Mouse (Mus musculus) kidney, embryonic 14.5 days (tissue): ENCODE measurements at regions not wholly inside any gene's neighbourhood (a gene's known extent, or its start where the extent isn't known, plus 50 kb on each side); places are given as distances from the start of the nearest gene placed in this dataset.

Source experiments
- ATAC-seq: fragments of 200-750 bp; cut with Nextera tagmentation; 2 replicates; pipeline ENCODE4 v1.8.0; 2017; ENCODE audit warnings: moderate number of reproducible peaks, mild to moderate bottlenecking, moderate TSS enrichment, moderate library complexity; ENCODE audit not compliant: low FRiP score, low TSS enrichment
- H3K27ac ChIP-seq: fragments of 300-500 bp; sonication (generic); 2 replicates; pipeline ENCODE4 v1.5.1; 2014; ENCODE audit warnings: low read depth, mild to moderate bottlenecking, low read length, moderate library complexity, mixed read lengths
- H3K27me3 ChIP-seq: fragments of 300-500 bp; sonication (generic); 2 replicates; pipeline ENCODE4 v1.6.1; 2014; ENCODE audit warnings: mild to moderate bottlenecking, low read length; ENCODE audit not compliant: control insufficient read depth, insufficient read depth
- H3K36me3 ChIP-seq: fragments of 300-500 bp; sonication (generic); 2 replicates; pipeline ENCODE4 v1.6.1; 2014; ENCODE audit warnings: low read length, mixed read lengths; ENCODE audit not compliant: control insufficient read depth, insufficient read depth
- H3K4me1 ChIP-seq: fragments of 300-500 bp; sonication (generic); 2 replicates; pipeline ENCODE4 v1.6.1; 2014; ENCODE audit warnings: low read length, mixed read lengths; ENCODE audit not compliant: control insufficient read depth, insufficient read depth
- H3K4me2 ChIP-seq: fragments of 300-500 bp; sonication (generic); replicated peaks from 2 replicates; pipeline ENCODE4 v1.6.1; 2014; ENCODE audit warnings: low read depth, mild to moderate bottlenecking, low read length
- H3K4me3 ChIP-seq: fragments of 300-500 bp; sonication (generic); 2 replicates; pipeline ENCODE4 v1.5.1; 2014; ENCODE audit warnings: mild to moderate bottlenecking, low read length
- H3K9ac ChIP-seq: fragments of 300-500 bp; sonication (generic); 2 replicates; pipeline ENCODE4 v1.6.1; 2014; ENCODE audit warnings: low read depth, mild to moderate bottlenecking, low read length, moderate library complexity
- H3K9me3 ChIP-seq: fragments of 300-500 bp; sonication (generic); 2 replicates; pipeline ENCODE4 v1.6.1; 2016; ENCODE audit warnings: low read length; ENCODE audit not compliant: control insufficient read depth
- whole genome bisulfite sequencing: fragments of 180-500 bp; shearing (Covaris S2); extraction: QIAGEN DNeasy Blood & Tissue Kit; methylation state at CpG from one replicate; pipeline ENCODE4 v1.1.7; 2014; 5-methylcytosine and 5-hydroxymethylcytosine counted together

DNA sequence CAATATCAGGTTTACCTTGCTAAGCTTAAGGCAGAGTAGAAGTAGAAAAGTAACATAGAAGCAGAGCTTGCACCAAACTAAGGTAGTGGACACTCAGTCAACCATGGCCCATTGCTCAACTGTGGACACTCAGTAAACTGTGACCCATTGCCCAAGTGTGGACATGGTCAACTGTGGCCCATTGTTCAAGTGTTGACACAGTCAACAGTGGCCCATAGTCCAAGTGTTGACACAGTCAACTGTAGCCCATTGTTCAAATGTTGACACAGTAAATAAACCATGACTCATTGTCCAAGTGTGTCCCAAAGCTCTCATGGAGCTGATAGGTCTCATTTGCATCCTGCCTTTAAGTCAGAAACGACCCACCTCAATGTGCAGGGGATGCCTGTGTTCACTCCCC, 232.1 kb downstream of the Cdh26 start:
- no peak overlapping the region for H3K27ac ChIP-seq
- no peak overlapping the region for H3K4me2 ChIP-seq
- H3K9me3 ChIP-seq, result no peaks in the 10 kb centered on the region
- H3K4me3 ChIP-seq, result no peak overlapping the region
- WGBS, result 70% methylated on average over 1 of the region's 1 CpGs
- H3K9ac ChIP-seq, result no peak overlapping the region
- no peaks in the 10 kb centered on the region for H3K4me1 ChIP-seq
- no peaks in the 10 kb centered on the region for H3K36me3 ChIP-seq
- ATAC-seq, result no peak
- H3K27me3 ChIP-seq, result no peaks in the 10 kb centered on the region

DNA sequence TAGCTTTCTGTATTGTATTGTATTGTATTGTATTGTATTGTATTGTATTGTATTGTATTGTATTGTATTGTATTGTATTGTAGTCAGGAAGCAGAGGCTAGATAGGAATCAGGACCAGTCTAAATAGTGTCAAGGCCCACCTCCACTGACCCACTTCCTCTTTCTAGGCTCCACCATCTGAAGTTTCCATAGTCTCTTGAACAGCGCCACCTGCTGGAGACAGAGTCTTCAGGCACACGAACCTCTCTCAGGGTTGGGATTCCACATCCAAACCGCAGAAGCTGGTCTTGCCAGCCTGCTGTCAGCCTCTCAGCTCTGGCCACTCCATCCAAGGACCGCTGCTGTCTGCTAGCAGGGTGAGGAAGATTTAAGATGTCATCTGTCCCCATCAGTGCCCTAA, 234.6 kb downstream of the Cdh26 start:
- H3K4me3 ChIP-seq, result no peak overlapping the region
- no peak overlapping the region for H3K9ac ChIP-seq
- no peak overlapping the region for H3K4me2 ChIP-seq
- peak; percentile 40; the same call in 1 of the 2 replicates for ATAC-seq
- no peak overlapping the region for H3K27ac ChIP-seq
- no peaks in the 10 kb centered on the region for H3K9me3 ChIP-seq
- 12% methylated on average over 4 of the region's 4 CpGs for WGBS
- no peaks in the 10 kb centered on the region for H3K27me3 ChIP-seq
- H3K4me1 ChIP-seq, result no peaks in the 10 kb centered on the region
- H3K36me3 ChIP-seq, result no peaks in the 10 kb centered on the region

DNA sequence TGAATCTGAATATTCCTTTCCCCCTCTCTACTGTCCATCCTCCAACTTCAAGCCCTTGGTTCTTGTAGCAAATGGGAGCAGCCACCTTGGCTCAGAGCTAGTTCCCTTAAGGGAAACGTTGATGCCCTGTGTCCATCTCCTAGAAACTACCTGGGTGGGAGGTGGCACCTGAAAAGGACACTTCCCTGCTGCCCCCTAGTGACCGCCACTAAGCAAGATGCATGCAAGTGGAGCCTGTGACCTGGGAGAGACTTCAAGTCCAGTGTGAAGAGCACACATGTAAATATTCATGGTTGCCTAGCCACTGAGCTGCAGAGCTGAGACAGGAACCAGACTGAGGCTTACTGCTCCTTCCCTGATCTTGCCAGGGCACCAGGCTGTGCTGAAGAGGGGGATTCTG, 238.1 kb downstream of the Cdh26 start:
- Histone ChIP-seq H3K36me3 (no peaks in the 10 kb centered on the region), H3K27me3 (no peaks in the 10 kb centered on the region), H3K9ac (no peak overlapping the region), H3K9me3 (no peaks in the 10 kb centered on the region), H3K4me3 (no peak overlapping the region), H3K4me1 (0 out of 2 replicates have a peak, but pooled peaks cover 9% of the 10 kb centered on the region), H3K27ac (no peak overlapping the region), H3K4me2 (no peak overlapping the region)
- no peak for ATAC-seq
- 13% methylated on average over 2 of the region's 2 CpGs for WGBS

DNA sequence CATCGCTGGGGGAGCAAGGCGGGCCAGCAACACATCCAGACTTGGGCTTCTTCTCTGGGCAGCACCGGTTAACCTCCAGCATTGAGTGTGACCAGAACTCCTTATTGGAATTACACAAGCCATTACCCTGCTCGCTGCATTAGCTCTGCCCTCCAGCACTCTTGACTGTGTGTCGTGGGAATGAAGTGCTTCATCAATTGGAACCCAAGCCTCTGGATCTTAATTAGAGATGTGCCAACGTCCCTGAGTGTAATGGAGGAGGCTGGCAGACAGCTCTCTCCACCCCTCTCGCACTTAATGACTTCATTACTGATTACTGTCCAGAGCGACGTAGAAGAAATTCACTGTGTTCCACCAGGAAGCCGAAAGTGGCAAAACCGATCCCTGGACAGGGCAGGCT, 240.6 kb downstream of the Cdh26 start:
- H3K36me3 ChIP-seq, result no peaks in the 10 kb centered on the region
- H3K4me1 ChIP-seq, result 0 out of 2 replicates have a peak, but pooled peaks cover 9% of the 10 kb centered on the region
- H3K9ac ChIP-seq, result no peak overlapping the region
- 57% methylated on average over 11 of the region's 11 CpGs for WGBS
- peak; percentile 65 for ATAC-seq
- no peaks in the 10 kb centered on the region for H3K9me3 ChIP-seq
- no peak overlapping the region for H3K4me2 ChIP-seq
- no peaks in the 10 kb centered on the region for H3K27me3 ChIP-seq
- H3K4me3 ChIP-seq, result no peak overlapping the region
- H3K27ac ChIP-seq, result no peak overlapping the region

DNA sequence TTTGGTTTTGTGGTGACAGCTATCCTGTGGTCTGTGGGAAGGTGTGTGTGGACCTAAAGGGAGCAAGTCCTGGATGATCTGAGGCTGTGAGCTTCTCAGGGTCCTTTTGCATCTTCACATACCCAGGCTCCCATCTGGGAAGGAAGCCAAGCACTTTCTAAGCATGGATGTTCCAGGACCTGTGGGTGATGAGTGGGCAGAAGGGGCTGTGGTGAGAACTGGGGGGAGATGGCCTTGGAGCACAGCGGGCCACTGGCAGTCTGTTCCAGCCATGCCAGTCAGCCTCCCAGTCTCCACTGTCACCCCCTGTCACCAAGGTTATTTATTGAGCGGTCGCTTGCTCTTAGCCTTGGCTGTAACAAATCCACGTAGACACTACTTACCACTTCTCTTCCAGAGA, 243.3 kb downstream of the Cdh26 start:
- Histone ChIP-seq H3K9ac (no peak overlapping the region), H3K36me3 (no peaks in the 10 kb centered on the region), H3K4me1 (0 out of 2 replicates have a peak, but pooled peaks cover 9% of the 10 kb centered on the region), H3K4me3 (no peak overlapping the region), H3K27ac (no peak overlapping the region), H3K4me2 (no peak overlapping the region), H3K9me3 (no peaks in the 10 kb centered on the region), H3K27me3 (peaks cover 4% of the 10 kb centered on the region; the same call in 1 of the 2 replicates)
- ATAC-seq, result no peak; the same call in 1 of the 2 replicates
- 76% methylated on average over 4 of the region's 4 CpGs for WGBS

DNA sequence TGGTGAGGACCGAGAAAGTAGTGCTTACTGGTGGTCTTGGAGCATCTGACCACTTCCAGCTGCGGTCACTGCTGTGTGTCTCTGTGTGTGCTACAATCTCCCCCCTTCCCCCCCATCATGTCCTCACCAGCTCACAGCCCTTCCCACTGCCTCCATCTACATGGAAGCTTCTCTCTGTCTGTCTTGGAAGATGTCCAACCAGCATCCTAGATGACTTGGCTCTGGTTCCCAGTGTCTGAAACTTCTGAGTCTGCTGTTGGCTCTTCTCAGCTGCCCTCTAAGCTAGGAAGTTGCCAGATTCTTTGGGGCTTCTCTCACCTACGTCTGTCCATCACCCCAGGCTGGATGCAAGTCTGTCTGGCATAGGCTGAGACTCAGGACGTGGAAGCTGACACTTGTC, 244.3 kb downstream of the Cdh26 start:
- H3K4me1 ChIP-seq, result 0 out of 2 replicates have a peak, but pooled peaks cover 9% of the 10 kb centered on the region
- H3K4me3 ChIP-seq, result no peak overlapping the region
- 72% methylated on average over 4 of the region's 4 CpGs for WGBS
- no peak overlapping the region for H3K27ac ChIP-seq
- ATAC-seq, result no peak
- H3K27me3 ChIP-seq, result peaks cover 4% of the 10 kb centered on the region; the same call in 1 of the 2 replicates
- H3K36me3 ChIP-seq, result no peaks in the 10 kb centered on the region
- H3K9ac ChIP-seq, result no peak overlapping the region
- no peaks in the 10 kb centered on the region for H3K9me3 ChIP-seq
- H3K4me2 ChIP-seq, result no peak overlapping the region

DNA sequence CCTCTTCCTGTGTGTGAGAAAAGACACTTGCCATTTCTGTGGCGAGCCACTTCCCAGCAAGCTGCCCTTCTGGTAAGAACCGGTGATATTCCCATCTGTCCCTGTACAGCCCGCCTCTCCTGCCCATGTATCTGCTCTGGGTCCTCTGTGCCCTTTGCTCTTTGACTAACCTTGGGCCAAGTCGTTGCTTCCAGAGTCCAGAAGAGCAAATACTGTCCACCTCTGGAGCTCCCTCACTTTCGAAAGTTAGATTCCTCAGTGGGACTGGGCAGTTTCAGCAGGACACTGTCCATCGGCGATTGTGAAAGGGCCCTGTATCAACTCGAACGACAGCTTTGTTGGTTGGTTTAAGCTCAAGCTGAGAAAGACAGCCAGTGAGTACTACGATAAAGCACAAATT, 246.6 kb downstream of the Cdh26 start:
- 85% methylated on average over 10 of the region's 10 CpGs for whole genome bisulfite sequencing
- no peak overlapping the region for H3K9ac ChIP-seq
- H3K4me2 ChIP-seq, result no peak overlapping the region
- H3K9me3 ChIP-seq, result no peaks in the 10 kb centered on the region
- H3K4me3 ChIP-seq, result no peak overlapping the region
- 0 out of 2 replicates have a peak, but pooled peaks cover 3% of the 10 kb centered on the region for H3K4me1 ChIP-seq
- no peak overlapping the region for H3K27ac ChIP-seq
- peaks cover 4% of the 10 kb centered on the region; the same call in 1 of the 2 replicates for H3K27me3 ChIP-seq
- no peak for ATAC-seq
- no peaks in the 10 kb centered on the region for H3K36me3 ChIP-seq

DNA sequence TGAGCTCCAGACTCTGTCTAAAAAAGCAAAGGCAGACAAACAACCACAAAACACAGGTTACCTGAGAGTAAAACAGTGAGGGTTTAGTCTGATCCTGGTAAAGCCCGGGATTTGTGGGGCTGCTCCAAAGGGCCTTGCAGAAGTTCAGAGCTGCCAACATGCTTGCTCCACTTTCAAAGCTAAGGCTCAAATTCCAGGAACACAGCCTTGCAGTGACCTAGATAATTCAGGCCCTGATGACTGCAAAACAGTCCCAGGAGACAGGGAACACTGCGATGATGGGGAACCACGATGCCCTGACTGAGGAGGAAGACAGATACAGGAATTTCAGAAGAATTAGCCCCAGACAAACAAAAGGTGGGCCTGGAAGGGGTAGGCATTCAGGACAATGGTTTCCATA, 250.0 kb downstream of the Cdh26 start:
- H3K27ac ChIP-seq, result no peak overlapping the region
- 37% methylated on average over 3 of the region's 3 CpGs for WGBS
- no peaks in the 10 kb centered on the region for H3K36me3 ChIP-seq
- no peak overlapping the region for H3K4me2 ChIP-seq
- H3K9ac ChIP-seq, result no peak overlapping the region
- no peak overlapping the region for H3K4me3 ChIP-seq
- no peaks in the 10 kb centered on the region for H3K9me3 ChIP-seq
- H3K4me1 ChIP-seq, result 0 out of 2 replicates have a peak, but pooled peaks cover 3% of the 10 kb centered on the region
- ATAC-seq, result no peak
- H3K27me3 ChIP-seq, result peaks cover 4% of the 10 kb centered on the region; the same call in 1 of the 2 replicates

DNA sequence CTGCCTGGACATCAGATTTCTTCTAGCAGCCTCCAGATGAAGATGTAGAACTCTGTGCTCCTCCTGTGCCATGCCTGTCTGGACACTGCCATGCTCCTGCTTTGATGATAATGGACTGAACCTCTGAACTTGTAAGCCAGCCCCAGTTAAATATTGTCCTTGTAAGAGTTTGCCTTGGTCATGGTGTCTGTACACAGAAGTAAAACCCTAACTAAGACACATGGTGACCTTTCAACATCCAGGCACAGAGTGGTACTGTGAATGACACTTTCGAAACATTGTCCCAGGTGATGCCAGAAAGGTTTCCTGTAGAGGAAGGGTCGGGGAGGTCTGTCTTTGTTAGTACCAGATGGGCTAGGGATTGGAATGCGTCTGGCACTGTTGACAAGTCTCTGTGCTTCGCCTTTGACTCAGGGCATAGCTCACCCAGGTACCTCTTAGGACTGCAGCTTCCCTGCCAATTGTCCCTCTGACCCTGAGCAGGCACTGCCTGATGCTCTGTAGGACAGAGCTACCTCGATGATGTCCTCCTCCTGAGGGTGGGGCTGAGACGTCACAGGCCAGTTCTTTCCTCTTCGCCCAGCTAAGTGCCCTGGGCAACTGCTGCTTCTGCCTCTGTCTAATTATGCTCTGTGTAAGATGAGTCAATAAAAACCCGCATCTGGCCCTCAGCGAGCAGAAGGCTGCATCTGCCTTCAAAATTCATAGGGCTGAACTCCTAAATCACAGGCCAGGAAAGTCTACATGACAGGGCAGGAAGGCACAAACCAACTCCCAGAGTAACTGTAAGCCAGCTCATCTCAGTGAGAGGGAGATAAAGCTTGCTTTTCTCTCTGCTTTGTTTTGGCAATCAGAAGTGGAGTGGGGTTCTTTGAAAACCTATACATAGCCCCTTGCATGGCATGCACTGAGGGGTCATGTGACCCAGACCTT, 254.0 kb downstream of the Cdh26 start:
- no peak overlapping the region for H3K27ac ChIP-seq
- H3K9me3 ChIP-seq, result no peaks in the 10 kb centered on the region
- no peak overlapping the region for H3K4me2 ChIP-seq
- H3K36me3 ChIP-seq, result no peaks in the 10 kb centered on the region
- 49% methylated on average over 9 of the region's 9 CpGs for WGBS
- no peak overlapping the region for H3K4me3 ChIP-seq
- no peaks in the 10 kb centered on the region for H3K27me3 ChIP-seq
- H3K4me1 ChIP-seq, result 0 out of 2 replicates have a peak, but pooled peaks cover 9% of the 10 kb centered on the region
- ATAC-seq, result no peak
- H3K9ac ChIP-seq, result no peak overlapping the region
